Mouse (Mus musculus) gonadal fat pad, adult 2 months (tissue): ENCODE data around the gene Arih1. TPM values are rescaled to one million over a fixed set of nuclear protein-coding genes. Genes with fewer than 3 reads are reported as not detected.
"Not testable (repeated sequence)": the region's sequence is repeated elsewhere in the genome, so short reads cannot be mapped to it uniquely, and the experiment has no call there.

Source experiments
- DNase-seq: peaks from one replicate; pipeline ENCODE4 v3.0.0-alpha.2; 2012; ENCODE audit warnings: low read depth
- polyA plus RNA-seq: library from polyadenylated mRNA; depleted of rRNA; stranded (reverse); fragments of >200 nt; gene quantifications from 2 replicates; pipeline ENCODE4 v1.2.3, GENCODE M21; 2012

Gene Arih1
- polyA plus RNA-seq, 1 experiment: 25.7 TPM

DNA sequence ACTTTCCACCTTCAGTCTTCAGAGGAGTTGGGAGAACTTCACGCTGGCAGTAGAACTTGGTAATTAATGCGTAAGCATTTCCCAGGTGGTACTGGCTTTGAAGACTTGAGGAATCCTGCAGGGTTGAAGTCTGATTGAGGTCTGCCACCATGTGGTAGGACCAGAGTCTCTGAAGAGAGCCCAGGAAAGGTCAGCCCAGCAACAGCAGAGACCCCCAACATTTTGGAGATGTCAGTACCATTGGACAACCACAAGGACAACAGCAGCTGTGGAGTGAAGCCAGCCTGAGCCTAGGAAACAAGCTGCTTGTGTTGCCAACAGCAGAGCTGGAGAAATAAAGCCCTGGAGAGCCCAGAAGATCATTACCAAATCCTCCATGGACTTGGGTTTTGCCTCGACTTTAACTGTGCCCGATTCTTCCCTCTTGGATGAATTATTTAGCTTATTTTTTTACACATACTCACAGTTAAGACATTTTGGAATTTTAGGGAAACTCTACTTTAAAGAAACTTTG lies 27.4 kb downstream of the Arih1 start:
- DNase-seq: no peak

DNA sequence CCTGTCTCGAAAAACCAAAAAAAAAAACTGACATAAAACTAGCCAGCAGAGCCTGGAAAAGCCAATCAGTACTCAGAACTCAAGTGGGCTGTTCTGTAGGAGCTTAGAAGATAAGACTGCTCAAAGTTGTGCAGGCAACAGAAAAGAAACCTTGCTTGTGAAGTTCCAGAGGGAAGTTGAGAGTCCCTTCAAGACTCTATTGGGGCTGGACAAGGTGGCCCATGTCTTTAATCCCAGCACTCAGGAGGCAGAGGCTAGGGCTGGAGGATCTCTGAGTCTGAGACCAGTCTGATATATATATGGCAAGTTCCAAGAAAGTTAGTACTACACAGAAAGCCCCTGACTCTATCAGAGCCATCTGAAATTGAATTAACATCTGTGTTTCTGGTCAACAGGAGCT lies 28.0 kb downstream of the Arih1 start:
- DNase-seq: no peak

DNA sequence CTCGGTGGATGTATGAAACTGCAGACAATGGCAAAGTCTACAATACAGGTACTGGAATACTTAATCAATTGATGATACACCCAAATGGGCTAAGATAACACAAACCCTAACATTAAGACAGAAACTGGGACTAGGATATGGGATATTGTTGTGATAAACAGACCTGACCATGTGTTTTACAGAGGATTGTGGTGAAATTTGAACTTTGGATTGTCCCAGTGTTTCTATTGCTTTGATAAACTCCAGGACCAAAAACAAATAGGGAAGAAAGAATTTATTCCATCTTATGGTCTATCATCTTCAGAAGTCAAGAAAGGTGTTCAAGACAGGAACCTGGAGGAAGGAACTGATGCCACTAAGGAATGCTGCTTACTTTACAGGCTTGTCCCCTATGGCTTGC lies 28.7 kb downstream of the Arih1 start:
- no peak for DNase-seq

DNA sequence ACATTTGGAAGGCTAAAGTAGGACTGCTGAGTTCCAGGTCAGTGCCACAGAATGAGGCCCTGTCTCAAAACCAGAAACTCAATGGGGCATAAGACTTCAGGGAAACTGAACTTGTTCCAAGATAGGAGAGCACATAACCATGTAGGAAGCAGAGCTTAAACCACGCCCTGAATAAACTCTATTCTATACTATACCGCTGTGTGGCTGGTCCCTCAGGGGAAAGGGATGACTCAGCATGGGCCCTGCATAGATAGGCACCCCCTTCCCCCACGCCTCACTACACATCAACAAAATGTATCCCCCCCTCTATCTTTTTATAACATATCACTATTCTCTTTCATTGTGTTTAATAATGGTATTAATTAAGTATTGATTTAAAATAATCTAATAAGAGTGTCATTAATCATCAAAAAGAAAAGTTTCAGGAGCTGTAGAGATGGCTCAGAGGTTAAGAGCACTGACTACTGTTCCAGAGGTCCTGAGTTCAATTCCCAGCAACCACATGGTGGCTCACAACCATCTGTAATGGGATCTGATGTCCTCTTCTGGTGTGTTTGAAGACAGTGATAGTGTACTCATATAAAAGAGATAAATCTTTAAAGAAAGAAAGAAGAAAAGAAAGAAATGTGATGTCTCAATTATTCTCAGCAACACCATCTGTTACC lies 30.9 kb downstream of the Arih1 start:
- no peak for DNase-seq

DNA sequence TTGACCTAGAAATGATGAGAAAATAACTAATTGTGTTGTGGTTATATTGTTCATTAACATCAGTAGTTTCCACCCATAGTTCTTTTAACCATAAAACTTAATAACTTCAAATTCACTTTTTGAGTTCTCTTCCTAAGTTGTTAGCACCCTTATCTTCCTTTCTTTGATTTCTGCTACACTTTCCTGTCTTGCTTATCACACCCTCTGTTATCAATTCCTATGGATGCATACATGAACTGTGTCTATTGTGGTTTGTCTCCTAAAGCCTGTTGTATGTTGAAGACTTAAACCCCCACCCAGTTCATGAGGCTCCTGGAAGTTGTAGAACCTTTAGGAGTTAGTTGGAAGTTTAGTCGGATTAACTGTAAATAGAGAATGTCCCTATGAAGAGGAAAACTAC lies 52.7 kb downstream of the Arih1 start:
- DNase-seq: no peak

DNA sequence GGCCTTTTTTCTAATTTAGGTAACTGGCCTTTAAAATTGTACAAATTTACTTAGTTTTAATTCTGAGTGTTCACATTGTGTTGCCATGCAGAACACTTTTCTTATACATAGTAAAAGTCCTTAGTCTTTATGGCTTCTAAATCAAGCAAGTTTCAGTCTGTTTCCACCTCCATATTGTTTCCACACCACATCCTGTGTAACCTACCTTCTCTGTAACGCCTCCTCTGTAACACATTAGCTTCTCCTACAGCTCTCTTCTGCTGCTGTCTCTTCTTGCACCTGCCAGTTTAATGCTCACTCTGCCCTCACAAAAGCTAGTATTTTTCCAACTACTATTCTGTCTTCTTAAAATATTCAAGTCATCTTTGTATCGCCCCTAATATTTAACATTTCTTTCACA lies 54.8 kb downstream of the Arih1 start:
- no peak for DNase-seq

DNA sequence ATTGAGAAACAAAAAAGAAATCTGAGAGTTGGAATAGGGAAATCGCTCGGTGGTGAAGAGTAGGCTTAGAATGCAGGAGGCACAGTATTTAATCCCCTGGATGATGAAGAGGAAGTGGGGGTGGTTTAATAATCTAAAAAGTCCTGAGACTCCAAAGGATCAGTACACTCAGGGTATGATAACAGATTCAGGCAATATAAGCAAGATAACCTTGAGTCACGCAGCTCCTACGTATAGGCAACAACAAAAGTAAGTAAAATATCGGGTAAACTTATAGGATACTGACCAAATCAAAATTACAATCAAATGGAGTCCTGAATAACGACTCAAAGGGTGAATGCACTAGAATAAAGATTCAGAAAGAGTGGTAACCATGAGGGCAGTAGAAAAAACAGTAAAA lies 65.9 kb downstream of the Arih1 start:
- no peak for DNase-seq

DNA sequence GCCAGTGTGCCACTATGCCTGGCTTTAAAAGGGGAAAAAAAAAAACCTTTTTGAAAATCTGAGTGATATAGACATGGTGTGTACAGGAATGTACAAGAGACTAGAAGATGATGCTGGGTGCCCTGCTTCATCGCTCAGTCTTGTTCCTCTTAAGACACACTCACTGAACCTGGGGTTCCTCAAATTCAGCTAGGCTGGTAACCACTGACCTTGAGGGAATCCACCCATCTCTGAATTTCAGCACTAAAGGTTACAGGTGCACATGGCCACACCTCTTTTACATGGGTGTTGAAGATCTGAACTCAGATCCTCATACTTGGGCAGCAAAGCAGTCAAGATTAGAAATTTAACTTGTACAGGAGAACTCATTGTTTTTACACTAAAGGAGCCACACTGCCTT lies 79.1 kb downstream of the Arih1 start:
- DNase-seq: no peak

DNA sequence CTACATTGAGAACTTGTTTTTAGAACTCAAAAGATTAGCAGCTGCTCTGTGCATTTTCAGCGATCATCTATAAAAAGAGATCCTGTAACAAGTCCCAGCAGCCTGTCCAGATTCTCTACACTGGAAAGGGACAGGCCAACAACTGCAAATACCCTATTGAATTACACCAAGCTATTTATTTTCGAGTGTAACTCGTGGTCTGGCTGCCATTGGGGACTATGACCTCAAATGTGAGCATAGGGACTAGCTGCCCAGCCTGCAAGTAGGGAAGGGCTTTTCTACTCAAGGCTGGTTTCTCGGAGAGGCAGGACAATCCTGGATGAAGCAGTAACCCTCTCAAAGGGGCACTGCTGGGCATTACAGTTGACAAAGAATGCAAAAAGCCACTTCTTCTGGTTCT lies 97.3 kb downstream of the Arih1 start:
- DNase-seq: no peak

DNA sequence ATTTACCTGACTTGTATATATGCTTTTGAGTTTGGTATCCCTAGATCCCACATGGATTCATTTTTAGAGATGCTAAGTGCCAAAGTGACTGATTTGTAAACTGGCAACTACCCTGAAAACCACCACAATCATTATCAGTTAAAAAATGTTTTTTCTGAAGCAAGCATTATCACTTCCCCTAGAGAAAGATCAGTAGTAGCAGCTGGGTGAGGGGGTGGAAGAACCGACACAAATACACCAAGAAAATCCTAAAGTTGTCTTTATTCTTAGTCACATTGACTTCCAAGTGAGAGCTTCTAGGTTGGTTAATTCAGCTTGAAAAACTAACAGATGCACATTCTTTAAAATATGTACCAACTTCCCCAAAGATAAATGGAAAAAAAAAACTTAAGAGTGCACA lies 98.1 kb downstream of the Arih1 start:
- no peak for DNase-seq

DNA sequence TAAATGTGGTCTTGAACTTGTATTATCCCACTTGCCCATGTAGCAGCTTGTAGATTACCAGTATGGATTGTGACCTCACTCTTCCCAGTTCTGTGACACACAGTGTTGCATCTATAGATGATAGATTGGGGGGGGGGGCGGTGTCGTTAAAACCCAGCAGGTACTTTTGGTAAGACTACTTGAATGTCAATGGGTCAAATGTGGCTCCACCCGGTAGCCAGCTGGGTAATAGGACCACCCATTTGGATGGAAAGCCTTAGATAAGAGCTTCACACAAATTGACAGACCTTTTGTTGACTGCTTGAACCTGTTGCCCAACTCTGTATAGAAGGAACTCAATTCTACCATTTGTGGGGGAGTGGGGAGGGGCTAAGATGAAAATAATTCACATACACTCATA lies 99.0 kb downstream of the Arih1 start:
- no peak for DNase-seq

DNA sequence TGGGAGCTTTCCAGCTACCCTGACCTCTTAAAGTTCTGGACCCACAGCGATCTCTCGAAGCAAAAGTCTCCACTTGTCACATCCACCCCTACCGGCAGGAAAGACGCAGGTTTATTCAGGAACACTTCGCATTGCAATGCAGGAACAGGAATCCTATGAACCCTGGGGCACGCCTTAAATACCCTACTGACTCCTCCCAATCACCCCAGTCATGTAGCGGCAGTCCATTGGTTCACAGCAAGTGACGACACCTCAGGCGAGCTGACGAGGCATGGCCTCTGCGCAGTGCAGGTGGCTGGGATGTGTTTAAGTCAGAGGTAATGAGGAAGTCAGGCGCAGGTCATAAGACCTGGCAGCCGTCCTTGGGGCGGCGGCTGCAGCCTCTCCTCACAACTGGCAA lies 110.8 kb downstream of the Arih1 start:
- no peak for DNase-seq

DNA sequence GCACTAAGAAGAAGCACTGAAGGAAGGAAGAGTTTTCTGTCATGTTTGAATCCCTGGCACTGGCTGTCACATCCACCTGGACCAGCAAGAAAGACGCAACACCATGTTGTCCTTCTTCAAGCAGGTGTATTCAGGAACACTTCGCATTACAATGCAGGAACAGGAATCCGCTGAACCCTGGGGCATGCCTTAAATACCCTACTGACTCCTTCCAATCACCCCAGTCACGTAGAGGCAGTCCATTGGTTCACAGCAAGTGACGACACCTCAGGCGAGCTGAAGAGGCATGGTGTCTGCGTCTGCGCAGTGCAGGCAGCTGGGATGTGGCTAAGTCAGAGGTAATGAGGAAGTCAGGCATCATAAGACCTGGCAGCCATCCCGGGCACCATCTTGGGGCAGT lies 116.8 kb downstream of the Arih1 start:
- no peak for DNase-seq

DNA sequence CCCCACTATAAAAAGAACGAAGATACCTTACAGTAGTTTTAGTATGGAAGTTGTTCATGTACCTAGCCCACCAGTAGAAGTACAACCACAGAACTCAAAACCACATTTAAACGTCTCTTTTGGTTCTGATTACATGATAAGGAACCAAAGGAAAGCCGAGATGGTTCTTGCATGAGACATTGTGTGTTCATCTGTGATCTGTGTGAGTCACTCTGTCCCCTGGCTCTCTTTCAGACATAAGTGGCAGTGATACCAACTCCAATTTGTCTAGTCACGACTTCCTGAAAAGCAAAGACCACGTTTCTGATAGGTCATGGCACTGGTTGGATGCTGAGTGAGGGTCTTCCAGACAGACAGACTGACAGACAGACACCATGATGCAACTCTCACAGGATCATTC lies 117.2 kb downstream of the Arih1 start:
- DNase-seq: no peak

DNA sequence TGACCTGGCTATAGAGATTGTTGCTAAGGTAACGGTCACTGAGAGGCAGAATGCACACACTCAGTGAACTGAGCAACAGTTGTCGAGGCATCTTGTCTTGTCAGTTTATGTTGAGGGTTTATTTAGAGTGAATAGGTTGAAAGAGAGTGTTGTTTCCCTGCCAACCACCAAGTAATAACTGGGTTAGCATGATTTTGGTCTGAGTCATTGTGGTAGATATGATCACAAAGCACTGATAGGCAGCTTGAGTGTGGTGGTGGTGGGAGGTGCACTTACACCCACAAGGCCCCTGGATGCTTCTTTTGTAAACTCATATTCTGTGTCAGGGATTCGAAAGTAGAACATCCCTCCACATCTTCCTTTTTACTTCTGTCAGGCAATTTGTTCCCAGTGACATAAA lies 125.9 kb downstream of the Arih1 start:
- DNase-seq: not testable (repeated sequence)

DNA sequence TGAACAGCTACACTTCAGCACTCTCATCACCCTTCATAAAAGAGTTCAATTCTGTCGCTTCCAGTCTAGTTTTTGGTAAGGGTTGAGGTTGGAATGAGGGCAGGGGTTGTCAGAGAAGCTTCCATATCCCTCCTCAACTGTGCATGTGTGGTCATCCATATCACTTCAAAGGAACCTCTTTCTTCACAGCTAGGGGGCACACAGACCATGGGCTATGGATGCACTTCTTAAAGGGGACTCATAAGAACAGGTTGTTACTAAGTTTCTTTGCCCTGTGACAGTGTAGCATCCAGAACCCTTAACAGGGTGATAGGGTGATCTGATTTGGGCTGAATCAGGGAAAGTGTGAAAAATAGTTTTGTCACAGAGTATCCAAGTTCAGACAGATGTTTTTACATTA lies 128.4 kb downstream of the Arih1 start:
- not testable (repeated sequence) for DNase-seq

DNA sequence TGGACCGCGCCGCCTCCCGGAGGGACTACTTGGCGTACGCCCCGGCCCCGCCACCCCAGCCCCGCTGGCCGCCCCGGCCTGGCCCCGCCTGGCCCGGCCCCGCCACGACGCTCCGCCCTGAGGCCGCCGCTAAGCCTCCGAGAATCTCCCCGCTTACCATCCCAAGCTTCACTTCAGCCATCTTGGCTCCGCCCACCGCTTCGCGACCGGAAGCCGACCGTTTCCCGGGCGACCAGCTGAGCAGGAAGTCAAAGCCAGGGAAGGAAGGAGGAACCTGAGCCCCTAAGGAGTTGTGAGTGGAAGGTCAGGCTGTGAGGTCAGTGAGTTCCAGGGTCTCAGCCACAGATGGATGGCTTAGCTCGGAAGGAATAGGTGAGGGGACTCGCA lies 133.2 kb downstream of the Arih1 start, which contains the start of gene Bbs4:
Bbs4 (minus strand) TSS at position 256 of the 387 bp plus-strand sequence.
- no peak for DNase-seq

DNA sequence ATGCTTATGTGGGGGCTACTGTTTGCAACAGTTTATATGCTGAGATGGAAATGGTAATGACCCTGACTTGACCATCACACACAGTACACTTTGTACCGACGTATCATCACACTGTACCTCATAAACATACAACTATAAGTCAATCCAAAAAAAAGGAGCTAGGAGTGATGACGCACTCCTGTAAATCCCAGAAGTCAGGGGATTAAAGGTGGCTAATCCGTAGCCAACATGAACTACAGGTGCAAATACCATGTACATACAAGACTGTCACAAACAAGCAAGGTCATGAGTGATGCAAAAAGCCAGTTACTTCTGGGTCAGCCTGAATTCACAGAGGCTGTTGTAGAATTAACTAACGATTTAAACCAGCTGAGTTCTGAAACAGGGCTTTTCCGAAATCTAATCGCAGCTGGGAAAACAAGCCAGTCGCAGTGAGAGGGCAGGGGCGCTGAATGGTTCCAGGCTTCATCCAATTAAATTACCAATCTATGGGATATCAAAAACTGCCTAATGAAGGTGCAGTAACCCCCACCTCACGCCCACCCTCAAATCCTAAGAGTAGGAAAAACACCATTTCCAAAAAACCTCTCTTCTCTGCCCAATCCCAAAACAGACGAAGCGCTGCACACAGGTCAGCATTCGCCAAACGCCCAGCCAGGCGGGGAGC lies 133.7 kb downstream of the Arih1 start:
- no peak for DNase-seq

DNA sequence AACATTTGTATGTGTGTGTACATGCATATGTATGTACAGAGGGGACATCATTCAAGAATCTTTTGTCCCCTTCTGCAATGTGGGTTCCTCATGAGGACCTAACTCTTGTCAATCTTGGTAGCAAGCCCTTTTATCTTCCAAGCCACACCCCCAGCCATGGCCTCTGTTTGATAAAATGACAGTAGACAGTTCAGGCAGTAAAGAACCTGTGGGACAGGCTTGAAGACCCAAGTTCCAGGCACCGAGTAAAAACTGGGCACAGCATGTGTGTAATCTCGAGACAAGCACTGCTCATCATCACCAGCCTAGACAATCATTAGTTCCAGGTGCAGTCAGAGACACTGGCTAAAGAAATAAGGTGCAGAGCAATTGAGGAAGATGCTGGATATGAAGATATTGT lies 140.2 kb downstream of the Arih1 start:
- DNase-seq: no peak

DNA sequence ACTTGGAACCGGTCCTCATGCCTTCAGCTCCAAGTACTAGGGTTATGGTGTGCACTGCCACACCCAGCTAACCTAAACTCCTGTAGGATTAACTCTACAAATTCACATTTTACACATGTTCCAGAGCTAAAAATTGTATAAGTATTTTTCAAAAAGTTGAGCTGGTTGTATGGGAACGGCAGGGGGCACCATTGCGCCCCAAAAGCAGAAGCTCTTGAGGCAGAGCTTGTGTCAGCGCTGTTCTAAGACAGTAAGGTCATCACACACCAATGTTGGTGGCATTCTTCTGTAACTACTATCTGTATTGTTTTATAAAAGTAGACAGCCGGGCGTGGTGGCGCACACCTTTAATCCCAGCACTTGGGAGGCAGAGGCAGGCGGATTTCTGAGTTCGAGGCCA lies 146.4 kb downstream of the Arih1 start:
- DNase-seq: no peak

DNA sequence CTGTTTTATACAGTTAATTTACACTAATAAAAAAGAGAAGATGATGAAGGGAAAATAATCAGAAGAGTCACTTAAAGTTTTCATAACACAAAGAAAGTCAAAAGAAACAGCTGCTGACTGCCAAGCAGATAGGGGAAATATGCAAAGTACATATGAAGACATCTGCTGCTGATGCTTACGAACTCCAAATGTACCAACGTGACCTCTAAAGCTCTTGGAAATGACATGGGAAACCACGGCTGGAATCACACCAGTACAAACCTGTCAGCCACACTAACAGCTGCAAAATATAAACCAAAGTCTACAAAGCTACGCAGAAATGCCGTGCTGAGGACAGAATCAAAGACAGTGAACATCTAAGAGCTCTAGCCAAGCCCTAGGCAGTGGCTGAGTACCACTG lies 147.3 kb downstream of the Arih1 start:
- no peak for DNase-seq

DNA sequence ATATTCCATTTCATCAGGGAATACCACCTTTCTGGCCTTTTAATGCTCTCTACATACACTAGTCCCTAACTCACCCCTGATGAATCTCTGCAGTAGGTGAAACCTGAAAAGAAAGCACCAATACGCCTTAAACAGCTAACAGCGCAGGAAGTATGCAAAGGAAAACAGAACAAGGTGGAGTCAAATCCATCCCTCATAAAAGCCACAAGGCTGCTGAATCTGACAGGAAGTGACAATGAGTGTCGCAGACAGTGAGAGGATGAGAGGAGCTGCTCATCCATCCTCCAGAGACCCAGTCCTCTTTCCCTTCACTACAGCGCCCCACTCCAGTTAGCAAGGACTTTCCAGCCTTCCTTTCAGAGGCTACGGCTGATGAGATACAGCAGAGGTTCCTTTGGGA lies 148.0 kb downstream of the Arih1 start:
- DNase-seq: no peak
